Mouse (Mus musculus): ENCODE data around the gene Prok1. TPM values are rescaled to one million over a fixed set of nuclear protein-coding genes. Genes with fewer than 3 reads are reported as not detected.

Gene Prok1
- 0.42 TPM for polyA plus RNA-seq (2017; shearing (Covaris generic))

GRCm38 (mm10) chr3:107239607-107240006 is at the start of gene Prok1:
Gene Prok1 (minus strand): TSS chr3:107239707.

GRCm38 (mm10) chr3:107278479-107279269 is 39.2 kb upstream of the Prok1 start, which contains the start of gene Lamtor5:
Gene Lamtor5 (plus strand): TSS chr3:107278858.

GRCm38 (mm10) chr3:107230527-107230926 is 9.0 kb downstream of the Prok1 start, which contains the start of gene A630076J17Rik:
Gene A630076J17Rik (plus strand): TSS chr3:107230614.

GRCm38 (mm10) chr3:107221608-107222007 is 17.9 kb downstream of the Prok1 start, which contains the start of gene Cym:
Gene Cym (minus strand): TSS chr3:107221732.

Other genes with a start within 250 kb of the Prok1 start
- gene Kcna3, start 203.5 kb downstream of the Prok1 start, polyA plus RNA-seq (2017; shearing (Covaris generic)) = 111 TPM
- 1.5 TPM for gene Kcna2, start 138.6 kb downstream of the Prok1 start, polyA plus RNA-seq (2017; shearing (Covaris generic))
- not detected for gene Kcna10, start 56.7 kb downstream of the Prok1 start, polyA plus RNA-seq (2017; shearing (Covaris generic))
- gene Cym, start 18.0 kb downstream of the Prok1 start, polyA plus RNA-seq (2017; shearing (Covaris generic)) = not detected
- gene A630076J17Rik, start 9.1 kb downstream of the Prok1 start, polyA plus RNA-seq (2017; shearing (Covaris generic)) = not detected
- gene Lamtor5, start 39.2 kb upstream of the Prok1 start, polyA plus RNA-seq (2017; shearing (Covaris generic)) = 182 TPM
- gene Slc16a4, start 51.5 kb upstream of the Prok1 start, polyA plus RNA-seq (2017; shearing (Covaris generic)) = 0.44 TPM
- 10.5 TPM for gene Rbm15, start 94.0 kb upstream of the Prok1 start, polyA plus RNA-seq (2017; shearing (Covaris generic))
- gene Kcnc4, start 219.8 kb upstream of the Prok1 start, polyA plus RNA-seq (2017; shearing (Covaris generic)) = not detected

All from CD4-positive, CD25-positive, alpha-beta regulatory T cell (primary cell).